Mouse (Mus musculus): ENCODE measurements around the gene Tmem242. TPM values are rescaled to one million over a fixed set of nuclear protein-coding genes. Genes with fewer than 3 reads are reported as not detected.
A peak's percentile ranks its signal among the peaks of the same experiment; 100 is the strongest.

The Tmem242 gene
- polyA plus RNA-seq, 1 experiment from 2014 or later: 106 TPM

- H3K9ac ChIP-seq: no peak overlapping the region
- H3K27me3 ChIP-seq: 0 out of 2 replicates have a peak, but pooled peaks cover 5% of the 10 kb centered on the region
Observed at GRCm38 (mm10) chr17:5371032-5371431, 69.0 kb downstream of the Tmem242 start.

GRCm38 (mm10) chr17:5365992-5366398, 74.1 kb downstream of the Tmem242 start:
- Histone ChIP-seq H3K9ac (no peak overlapping the region), H3K4me2 (no peak overlapping the region), H3K4me1 (replicated peaks) (peaks cover 19% of the 10 kb centered on the region), H3K27me3 (no peaks in the 10 kb centered on the region), H3K9me3 (no peaks in the 10 kb centered on the region), H3K36me3 (no peaks in the 10 kb centered on the region), H3K4me3 (no peak overlapping the region), H3K27ac (0 out of 2 replicates have a peak overlapping the region, but pooled peaks have one; percentile 36)
- WGBS: 53% methylated on average over 8 of the region's 8 CpGs
- ATAC-seq (ENCODE audit: low FRiP score): 0 out of 2 replicates have a peak, but pooled peaks have one; percentile 26

More at GRCm38 (mm10) chr17:5371032-5371431, 69.0 kb downstream of the Tmem242 start:
- Histone ChIP-seq H3K9me3 (no peaks in the 10 kb centered on the region), H3K27ac (no peak overlapping the region), H3K4me1 (replicated peaks) (peaks cover 2% of the 10 kb centered on the region), H3K36me3 (no peaks in the 10 kb centered on the region), H3K4me3 (no peak overlapping the region), H3K4me2 (no peak overlapping the region)
- no peak for ATAC-seq (ENCODE audit: low FRiP score)
- 64% methylated on average over 4 of the region's 4 CpGs for WGBS

Small RNA genes lying within 50 kb of the gene (microRNA-seq; reads per million reads assigned to microRNA genes)
- not detected for gene Gm22475

Other genes with a start within 250 kb of the Tmem242 start
- 0.18 TPM in 1 of 2 replicates, not detected in the other for gene Ldhal6b, start 21.5 kb downstream of the Tmem242 start, polyA plus RNA-seq (2015; fragmentation: Nextera tagmentation; extraction: Ambion mirVana)
- 6.5 and 6.8 TPM in 2 replicates for gene Zdhhc14, start 52.3 kb upstream of the Tmem242 start, polyA plus RNA-seq (2015; fragmentation: Nextera tagmentation; extraction: Ambion mirVana)

Measured in hindbrain, embryonic 13.5 days (tissue).